Mouse (Mus musculus): ENCODE measurements at regions not wholly inside any gene's neighbourhood (a gene's known extent, or its start where the extent isn't known, plus 50 kb on each side); places are given as distances from the start of the nearest gene placed in this dataset.

DNA sequence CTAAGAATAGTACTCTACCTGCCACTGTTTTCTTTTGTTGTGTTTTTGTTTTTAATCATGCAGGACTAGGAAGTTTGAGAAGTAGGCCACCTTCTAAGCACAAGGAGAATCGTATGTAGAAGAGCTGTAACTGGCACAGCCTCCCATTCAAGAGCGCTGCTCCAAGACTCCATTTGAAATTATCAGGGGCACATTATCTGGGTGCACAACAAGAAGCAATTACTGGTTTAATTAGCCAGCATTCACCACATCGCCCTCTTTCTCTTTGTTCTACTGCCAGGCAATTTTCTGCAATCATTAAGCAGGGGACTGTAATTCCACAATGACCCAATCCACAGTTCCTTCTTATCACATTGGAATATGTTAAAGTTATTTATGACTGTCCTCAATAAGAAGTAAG is 1220.8 kb upstream of the Pabpc4l start:
- Histone ChIP-seq H3K4me1 (no peaks in the 10 kb centered on the region), H3K4me3 (replicated peaks) (no peak overlapping the region), H3K27ac (no peak overlapping the region), H3K9ac (no peak overlapping the region), H3K9me3 (no peaks in the 10 kb centered on the region), H3K27me3 (no peaks in the 10 kb centered on the region), H3K4me2 (no peak overlapping the region), H3K36me3 (replicated peaks) (no peaks in the 10 kb centered on the region)
- WGBS, result 17% methylated on average over 3 of the region's 3 CpGs
- peak; percentile 92 for ATAC-seq (ENCODE audit: low FRiP score)

DNA sequence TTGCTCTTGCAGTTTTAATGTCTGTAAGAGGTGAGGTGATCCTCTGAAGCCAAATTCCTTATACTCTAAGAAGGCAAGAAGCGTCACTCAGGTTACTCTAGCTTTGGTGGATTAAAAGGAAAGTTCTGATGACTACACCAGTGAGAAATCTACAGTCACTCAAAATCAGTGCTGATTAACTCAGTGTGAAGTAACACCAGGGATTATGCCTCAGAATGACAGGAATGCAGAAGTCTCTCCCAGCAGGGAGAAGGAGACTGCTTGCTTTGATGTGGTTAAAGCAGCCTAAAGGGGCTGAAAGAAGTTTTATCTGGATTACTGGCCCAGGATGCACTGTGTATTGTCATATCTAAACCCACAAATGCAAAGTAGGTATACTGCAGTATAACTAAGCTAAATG is 1214.5 kb upstream of the Pabpc4l start:
- no peak overlapping the region for H3K4me2 ChIP-seq
- no peak overlapping the region for H3K4me3 ChIP-seq (replicated peaks)
- H3K9me3 ChIP-seq, result no peaks in the 10 kb centered on the region
- no peak overlapping the region for H3K27ac ChIP-seq
- H3K9ac ChIP-seq, result no peak overlapping the region
- no peaks in the 10 kb centered on the region for H3K27me3 ChIP-seq
- 9% methylated on average over 1 of the region's 1 CpGs for WGBS
- no peaks in the 10 kb centered on the region for H3K36me3 ChIP-seq (replicated peaks)
- no peak for ATAC-seq (ENCODE audit: low FRiP score)
- peaks cover 5% of the 10 kb centered on the region; the same call in 1 of the 2 replicates for H3K4me1 ChIP-seq

DNA sequence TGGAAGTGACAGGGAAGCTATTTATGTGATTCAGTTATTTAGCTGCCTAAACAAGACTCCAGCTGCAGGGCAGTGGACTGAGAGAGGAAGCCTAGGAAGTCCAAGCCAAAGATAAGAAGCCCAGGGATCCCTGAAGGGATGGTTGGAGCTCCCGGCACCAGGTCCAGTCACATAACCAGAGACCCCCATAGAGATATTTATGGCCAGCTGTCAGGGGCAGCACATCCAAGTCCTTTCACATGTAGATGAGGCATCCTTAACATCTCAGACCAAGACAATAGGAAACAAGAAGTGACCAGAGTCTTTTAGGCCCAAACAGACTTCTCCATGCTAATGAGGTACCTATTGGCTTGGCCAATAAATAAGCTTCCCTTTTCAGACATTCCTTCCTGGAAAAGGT is 1212.5 kb upstream of the Pabpc4l start:
- peaks cover 5% of the 10 kb centered on the region; the same call in 1 of the 2 replicates for H3K4me1 ChIP-seq
- no peak overlapping the region for H3K4me3 ChIP-seq (replicated peaks)
- no peaks in the 10 kb centered on the region for H3K36me3 ChIP-seq (replicated peaks)
- H3K9ac ChIP-seq, result no peak overlapping the region
- WGBS, result 40% methylated on average over 1 of the region's 1 CpGs
- H3K27ac ChIP-seq, result no peak overlapping the region
- no peaks in the 10 kb centered on the region for H3K27me3 ChIP-seq
- H3K4me2 ChIP-seq, result no peak overlapping the region
- H3K9me3 ChIP-seq, result no peaks in the 10 kb centered on the region
- no peak for ATAC-seq (ENCODE audit: low FRiP score)
